Mouse (Mus musculus) midbrain, embryonic 14.5 days (tissue): Measurements from ENCODE around the gene Taf8. TPM values are rescaled to one million over a fixed set of nuclear protein-coding genes. Genes with fewer than 3 reads are reported as not detected.

ENCODE experiments used
- ATAC-seq: fragments of 200-750 bp; cut with Nextera tagmentation; 2 replicates; pipeline ENCODE4 v1.8.0; 2017; ENCODE audit warnings: moderate number of reproducible peaks, moderate library complexity; ENCODE audit not compliant: low FRiP score, low TSS enrichment
- DNase-seq: peaks from one replicate; pipeline ENCODE4 v3.0.0-alpha.2; 2015
- H3K27ac ChIP-seq: fragments of 300-500 bp; sonication (generic); replicated peaks from 2 replicates; pipeline ENCODE4 v1.5.1; 2014; ENCODE audit warnings: mild to moderate bottlenecking, low read depth, low read length, moderate library complexity
- H3K27me3 ChIP-seq: fragments of 300-500 bp; sonication (generic); 2 replicates; pipeline ENCODE4 v1.6.1; 2014; ENCODE audit warnings: low read length, control low read depth, mixed read lengths; ENCODE audit not compliant: control insufficient read depth, insufficient read depth
- H3K36me3 ChIP-seq: fragments of 300-500 bp; sonication (generic); 2 replicates; pipeline ENCODE4 v1.6.1; 2014; ENCODE audit warnings: low read length, control low read depth; ENCODE audit not compliant: control insufficient read depth, insufficient read depth
- H3K4me1 ChIP-seq: fragments of 300-500 bp; sonication (generic); 2 replicates; pipeline ENCODE4 v1.6.1; 2014; ENCODE audit warnings: mild to moderate bottlenecking, antibody characterized with exemption, low read length, control low read depth; ENCODE audit not compliant: control insufficient read depth, insufficient read depth
- H3K4me2 ChIP-seq: fragments of 300-500 bp; sonication (generic); 2 replicates; pipeline ENCODE4 v1.6.1; 2014; ENCODE audit warnings: mild to moderate bottlenecking, low read length, moderate library complexity
- H3K4me3 ChIP-seq: fragments of 300-500 bp; sonication (generic); replicated peaks from 2 replicates; pipeline ENCODE4 v1.5.1; 2014; ENCODE audit warnings: low read depth, low read length
- H3K9ac ChIP-seq: fragments of 300-500 bp; sonication (generic); replicated peaks from 2 replicates; pipeline ENCODE4 v1.6.1; 2014; ENCODE audit warnings: mild to moderate bottlenecking, low read length, moderate library complexity
- H3K9me3 ChIP-seq: fragments of 300-500 bp; sonication (generic); 2 replicates; pipeline ENCODE4 v1.6.1; 2016; ENCODE audit warnings: low read length, control low read depth, mixed read lengths; ENCODE audit not compliant: control insufficient read depth
- WGBS: fragments of 180-500 bp; shearing (Covaris S2); extraction: QIAGEN DNeasy Blood & Tissue Kit; methylation state at CpG from one replicate; pipeline ENCODE4 v1.1.7; 2014; 5-methylcytosine and 5-hydroxymethylcytosine counted together
- polyA plus RNA-seq: library from polyadenylated mRNA; unstranded; fragments of >200 nt; fragmentation: Nextera tagmentation; extraction: Ambion mirVana; gene quantifications from 2 replicates; pipeline ENCODE4 v1.2.1, GENCODE M21; 2014

The Taf8 gene
- polyA plus RNA-seq, 1 experiment from 2014 or later: 19.2 TPM

GRCm38 (mm10) chr17:47533691-47534090, 31.6 kb upstream of the Taf8 start:
- Histone ChIP-seq H3K27me3 (no peaks in the 10 kb centered on the region), H3K36me3 (no peaks in the 10 kb centered on the region), H3K4me1 (no peaks in the 10 kb centered on the region), H3K4me3 (no peak overlapping the region), H3K9me3 (no peaks in the 10 kb centered on the region), H3K27ac (no peak overlapping the region), H3K4me2 (no peak overlapping the region), H3K9ac (no peak overlapping the region)
- no peak for ATAC-seq
- WGBS: 97% methylated on average over 13 of the region's 13 CpGs
- DNase-seq: no peak

- ATAC-seq: no peak
- no peak overlapping the region for H3K9ac ChIP-seq
- H3K4me1 ChIP-seq: no peaks in the 10 kb centered on the region
- H3K36me3 ChIP-seq: no peaks in the 10 kb centered on the region
- no peak overlapping the region for H3K4me2 ChIP-seq
- no peak overlapping the region for H3K27ac ChIP-seq
- no peaks in the 10 kb centered on the region for H3K9me3 ChIP-seq
- WGBS: 97% methylated on average over 5 of the region's 5 CpGs
- no peak for DNase-seq
- no peaks in the 10 kb centered on the region for H3K27me3 ChIP-seq
- H3K4me3 ChIP-seq: no peak overlapping the region
Measured at GRCm38 (mm10) chr17:47532364-47532763, 30.3 kb upstream of the Taf8 start.

GRCm38 (mm10) chr17:47531387-47531818, 29.3 kb upstream of the Taf8 start:
- Histone ChIP-seq H3K4me1 (no peaks in the 10 kb centered on the region), H3K36me3 (no peaks in the 10 kb centered on the region), H3K27ac (no peak overlapping the region), H3K9me3 (no peaks in the 10 kb centered on the region), H3K4me2 (no peak overlapping the region), H3K27me3 (no peaks in the 10 kb centered on the region), H3K4me3 (no peak overlapping the region), H3K9ac (no peak overlapping the region)
- DNase-seq: no peak
- ATAC-seq: no peak
- WGBS: 59% methylated on average over 10 of the region's 10 CpGs

GRCm38 (mm10) chr17:47529595-47529994, 27.5 kb upstream of the Taf8 start:
- H3K36me3 ChIP-seq: no peaks in the 10 kb centered on the region
- ATAC-seq (no peak), DNase-seq (no peak)
- no peak overlapping the region for H3K4me3 ChIP-seq
- H3K9ac ChIP-seq: no peak overlapping the region
- H3K27me3 ChIP-seq: no peaks in the 10 kb centered on the region
- H3K4me1 ChIP-seq: no peaks in the 10 kb centered on the region
- H3K4me2 ChIP-seq: no peak overlapping the region
- H3K9me3 ChIP-seq: no peaks in the 10 kb centered on the region
- 93% methylated on average over 11 of the region's 11 CpGs for WGBS
- no peak overlapping the region for H3K27ac ChIP-seq

- H3K27ac ChIP-seq: no peak overlapping the region
- no peaks in the 10 kb centered on the region for H3K27me3 ChIP-seq
- no peak overlapping the region for H3K4me2 ChIP-seq
- no peaks in the 10 kb centered on the region for H3K36me3 ChIP-seq
- no peaks in the 10 kb centered on the region for H3K9me3 ChIP-seq
- no peaks in the 10 kb centered on the region for H3K4me1 ChIP-seq
- no peak for ATAC-seq
- 60% methylated on average over 8 of the region's 8 CpGs for WGBS
- H3K4me3 ChIP-seq: no peak overlapping the region
- no peak overlapping the region; the same call in 1 of the 2 replicates for H3K9ac ChIP-seq
- no peak for DNase-seq
Measured at GRCm38 (mm10) chr17:47528919-47529318, 26.8 kb upstream of the Taf8 start.

GRCm38 (mm10) chr17:47527581-47528300, 25.6 kb upstream of the Taf8 start:
- DNase-seq (no peak), ATAC-seq (no peak)
- Histone ChIP-seq H3K9ac (no peak overlapping the region), H3K27me3 (no peaks in the 10 kb centered on the region), H3K9me3 (no peaks in the 10 kb centered on the region), H3K4me1 (peaks cover 4% of the 10 kb centered on the region), H3K4me3 (no peak overlapping the region), H3K36me3 (no peaks in the 10 kb centered on the region), H3K4me2 (no peak overlapping the region), H3K27ac (peak overlapping the region; percentile 41; the same call in 1 of the 2 replicates)
- 49% methylated on average over 10 of the region's 10 CpGs for WGBS

GRCm38 (mm10) chr17:47526856-47527520, 24.9 kb upstream of the Taf8 start:
- ATAC-seq (no peak), DNase-seq (no peak)
- 87% methylated on average over 17 of the region's 17 CpGs for WGBS
- Histone ChIP-seq H3K9ac (no peak overlapping the region), H3K9me3 (no peaks in the 10 kb centered on the region), H3K27me3 (no peaks in the 10 kb centered on the region), H3K36me3 (no peaks in the 10 kb centered on the region), H3K4me3 (no peak overlapping the region), H3K4me1 (peaks cover 12% of the 10 kb centered on the region), H3K27ac (no peak overlapping the region), H3K4me2 (no peak overlapping the region)

- H3K9me3 ChIP-seq: no peaks in the 10 kb centered on the region
- no peak overlapping the region for H3K4me3 ChIP-seq
- H3K27me3 ChIP-seq: no peaks in the 10 kb centered on the region
- WGBS: 93% methylated on average over 6 of the region's 6 CpGs
- H3K4me2 ChIP-seq: no peak overlapping the region
- DNase-seq (no peak), ATAC-seq (no peak)
- H3K4me1 ChIP-seq: peaks cover 20% of the 10 kb centered on the region
- H3K27ac ChIP-seq: no peak overlapping the region
- no peaks in the 10 kb centered on the region for H3K36me3 ChIP-seq
- no peak overlapping the region for H3K9ac ChIP-seq
Measured at GRCm38 (mm10) chr17:47524991-47525390, 22.9 kb upstream of the Taf8 start.

GRCm38 (mm10) chr17:47524055-47524454, 22.0 kb upstream of the Taf8 start:
- Histone ChIP-seq H3K4me1 (peaks cover 20% of the 10 kb centered on the region), H3K4me2 (no peak overlapping the region), H3K36me3 (no peaks in the 10 kb centered on the region), H3K9ac (no peak overlapping the region), H3K27ac (no peak overlapping the region), H3K9me3 (no peaks in the 10 kb centered on the region), H3K27me3 (no peaks in the 10 kb centered on the region), H3K4me3 (no peak overlapping the region)
- no peak for DNase-seq
- ATAC-seq: no peak
- 74% methylated on average over 8 of the region's 8 CpGs for WGBS
